In genomic region chr7:143474811-143475210, GRCm38 (mm10) we compare ENCODE assay signal across 17 mouse cellular contexts. TPM values are rescaled to one million over a fixed set of nuclear protein-coding genes. Genes with fewer than 3 reads are reported as not detected.
DNase-seq lines count a peak whose midpoint lies in the region; ATAC-seq and TF ChIP-seq lines count a peak whose summit lies in the region.
"Had no signal": no experiment of that assay in that cellular context is flagged by ENCODE, and none has a peak within 500 bp of the region (broad histone marks: within the 10 kb centered on the region; RNA-seq: fewer than 3 reads in every experiment).

No protein-coding gene starts in this region.

- TF ChIP-seq EP300 in lung, postnatal 0 days (IDR thresholded peaks at IDR 0.05) = no peak

- peak; percentile 65 for ATAC-seq in lung, postnatal 0 days
- peak; percentile 24 for ATAC-seq in liver, embryonic 13.5 days (ENCODE audit: low read depth)
- ATAC-seq: Patski had no signal

- H3K27ac ChIP-seq in lung, postnatal 0 days (ENCODE audit: low read length) = no peak overlapping the region
- no peak overlapping the region for H3K27ac ChIP-seq in liver, embryonic 13.5 days
- H3K27ac ChIP-seq: forebrain, embryonic 10.5 days; heart, embryonic 15.5 days; hindbrain, embryonic 15.5 days; macrophage had no signal

- 0 out of 2 replicates have a peak, but pooled peaks cover 3% of the 10 kb centered on the region for H3K4me1 ChIP-seq in lung, postnatal 0 days (ENCODE audit: insufficient read depth, low read depth, low read length)
- H3K4me1 ChIP-seq in liver, embryonic 13.5 days (replicated peaks) = peaks cover 5% of the 10 kb centered on the region
- H3K4me1 ChIP-seq: hindbrain, embryonic 15.5 days had no signal

- peak; percentile 24 for DNase-seq in lung, postnatal 0 days (ENCODE audit: low spot score)
- DNase-seq in lung, postnatal 25 days (ENCODE audit: low spot score) = no peak
- DNase-seq in kidney, adult 9 months = peak; percentile 83
- no peak for DNase-seq in liver, embryonic 13.5 days
- DNase-seq in gastrocnemius, adult 18-20 months (ENCODE audit: low spot score) = no peak
- no peak for DNase-seq in layer of hippocampus, postnatal 14 days (ENCODE audit: low spot score in 2 of 2)
- DNase-seq in thymus, adult 18-20 months = no peak
- DNase-seq in gastrocnemius, postnatal 10 days = no peak
- DNase-seq: adrenal gland, postnatal 14 days; gastrocnemius, postnatal 14 days had no signal

- H3K4me2 ChIP-seq in lung, postnatal 0 days (replicated peaks; ENCODE audit: low read depth, low read length) = no peak overlapping the region
- H3K4me2 ChIP-seq in liver, embryonic 13.5 days = no peak overlapping the region
- H3K4me2 ChIP-seq: heart, embryonic 15.5 days; hindbrain, embryonic 15.5 days had no signal

- no peaks in the 10 kb centered on the region for H3K36me3 ChIP-seq in lung, postnatal 0 days (ENCODE audit: insufficient read depth, low read length)
- H3K36me3 ChIP-seq in liver, embryonic 13.5 days = no peaks in the 10 kb centered on the region
- H3K36me3 ChIP-seq: forebrain, embryonic 10.5 days; heart, embryonic 15.5 days; hindbrain, embryonic 15.5 days had no signal

- H3K9ac ChIP-seq in lung, postnatal 0 days (replicated peaks; ENCODE audit: low read depth) = no peak overlapping the region
- no peak overlapping the region for H3K9ac ChIP-seq in liver, embryonic 13.5 days
- H3K9ac ChIP-seq: heart, embryonic 15.5 days; hindbrain, embryonic 15.5 days had no signal

- 33% methylated on average over 10 of the region's 10 CpGs for WGBS in lung, postnatal 0 days
- 25% methylated on average over 10 of the region's 10 CpGs for WGBS in liver, embryonic 13.5 days (ENCODE audit: insufficient replicate concordance)

- no peak overlapping the region for H3K4me3 ChIP-seq in lung, postnatal 0 days (ENCODE audit: low read depth, low read length)
- H3K4me3 ChIP-seq in liver, embryonic 13.5 days (replicated peaks) = no peak overlapping the region
- H3K4me3 ChIP-seq: forebrain, embryonic 10.5 days; heart, embryonic 15.5 days; hindbrain, embryonic 15.5 days; myocyte had no signal

- no peaks in the 10 kb centered on the region for H3K9me3 ChIP-seq in lung, postnatal 0 days (ENCODE audit: low read length)
- no peaks in the 10 kb centered on the region for H3K9me3 ChIP-seq in liver, embryonic 13.5 days (replicated peaks)
- H3K9me3 ChIP-seq: forebrain, embryonic 10.5 days; heart, embryonic 15.5 days; hindbrain, embryonic 15.5 days had no signal

- no peak for TF ChIP-seq CTCF in lung, postnatal 0 days (IDR thresholded peaks at IDR 0.05)

- H3K27me3 ChIP-seq in lung, postnatal 0 days (replicated peaks; ENCODE audit: insufficient read depth, low read length) = no peaks in the 10 kb centered on the region
- H3K27me3 ChIP-seq in liver, embryonic 13.5 days = no peaks in the 10 kb centered on the region
- H3K27me3 ChIP-seq: hindbrain, embryonic 15.5 days; Patski had no signal

RNA-seq across cellular contexts. Expression of gene Slc22a18, which starts 1.3 kb away (rescaled TPM):
- 4.4 and 5.2 TPM in 2 replicates for polyA plus RNA-seq in lung, postnatal 0 days (2015; fragmentation: Nextera tagmentation; extraction: Ambion mirVana)
- polyA plus RNA-seq in liver, embryonic 13.5 days (2015; fragmentation: Nextera tagmentation; extraction: Ambion mirVana) = 6.2 and 6.7 TPM in 2 replicates
- total RNA-seq in gastrocnemius, adult 18-20 months (2021) = under 1 TPM; 0.17 to 0.32 TPM
- under 1 TPM; 0.21 to 0.36 TPM for total RNA-seq in layer of hippocampus, postnatal 14 days (2021)
- total RNA-seq in gastrocnemius, postnatal 10 days (2021) = under 1 TPM; 0.35 to 0.54 TPM

RNA-seq across cellular contexts. Expression of gene Cdkn1c, which starts 14.0 kb away (rescaled TPM):
- polyA plus RNA-seq in lung, postnatal 0 days (2015; fragmentation: Nextera tagmentation; extraction: Ambion mirVana) = 207 and 220 TPM in 2 replicates
- 178 and 199 TPM in 2 replicates for polyA plus RNA-seq in liver, embryonic 13.5 days (2015; fragmentation: Nextera tagmentation; extraction: Ambion mirVana)
- total RNA-seq in gastrocnemius, adult 18-20 months (2021) = 10 to 100 TPM; 18.6 to 21.6 TPM
- total RNA-seq in layer of hippocampus, postnatal 14 days (2021) = 10 to 100 TPM in 1 of 2 experiments, 1 to 10 TPM in 1; 9.7 to 14.5 TPM
- total RNA-seq in gastrocnemius, postnatal 10 days (2021) = 100 to 1,000 TPM; 954 to 996 TPM

RNA-seq across cellular contexts. Expression of gene Phlda2, which starts 28.1 kb away (rescaled TPM):
- 3.2 and 5.4 TPM in 2 replicates for polyA plus RNA-seq in lung, postnatal 0 days (2015; fragmentation: Nextera tagmentation; extraction: Ambion mirVana)
- 23.6 and 25.4 TPM in 2 replicates for polyA plus RNA-seq in liver, embryonic 13.5 days (2015; fragmentation: Nextera tagmentation; extraction: Ambion mirVana)
- not detected for total RNA-seq in gastrocnemius, adult 18-20 months (2021)
- total RNA-seq in layer of hippocampus, postnatal 14 days (2021) = not detected
- total RNA-seq in gastrocnemius, postnatal 10 days (2021) = not detected
- total RNA-seq: gastrocnemius, postnatal 14 days; left cerebral cortex, postnatal 10 days had no signal
- polyA plus RNA-seq: macrophage, myocyte, Patski had no signal

Comparison
In these comparisons a context has a peak if more than half of its experiments do, and no peak if none do; other contexts are left out.
1. DNase-seq: peak in lung, postnatal 0 days (single experiment) and kidney, adult 9 months (single experiment); none in lung, postnatal 25 days (single experiment), liver, embryonic 13.5 days (single experiment), gastrocnemius, adult 18-20 months (single experiment), layer of hippocampus, postnatal 14 days (0 of 2), thymus, adult 18-20 months (0 of 2) and gastrocnemius, postnatal 10 days (single experiment).
2. RNA of gene Cdkn1c, which starts 14.0 kb away (total RNA-seq): 954 to 996 TPM in gastrocnemius, postnatal 10 days; 18.6 to 21.6 TPM in gastrocnemius, adult 18-20 months and 9.7 to 14.5 TPM in layer of hippocampus, postnatal 14 days; every median in the first group is over 10 times any median in the second.